8 mouse cellular contexts compared by ENCODE assay signal in genomic region chr8:75093399-75094156, GRCm38 (mm10). TPM values are rescaled to one million over a fixed set of nuclear protein-coding genes. Genes with fewer than 3 reads are reported as not detected.
DNase-seq lines count a peak whose midpoint lies in the region; ATAC-seq lines count a peak whose summit lies in the region.

Hmox1 (plus strand) TSS chr8:75093621.

- peak; percentile 91 for ATAC-seq in embryonic facial prominence, embryonic 12.5 days (ENCODE audit: insufficient number of reproducible peaks, insufficient read depth, low FRiP score, low TSS enrichment)
- ATAC-seq in granulocyte monocyte progenitor cell, adult 5-6 weeks (replicated peaks; ENCODE audit: poor library complexity, severe bottlenecking), result peak; percentile 82
- ATAC-seq in midbrain, embryonic 11.5 days (ENCODE audit: low FRiP score), result peak; percentile 95

- peak within 1 kb of the TSS; percentile 54 for H3K4me3 ChIP-seq in embryonic facial prominence, embryonic 12.5 days
- H3K4me3 ChIP-seq in midbrain, embryonic 11.5 days (ENCODE audit: low read depth, low read length), result peak within 1 kb of the TSS; percentile 59

- H3K9ac ChIP-seq in embryonic facial prominence, embryonic 12.5 days, result peak within 1 kb of the TSS; percentile 58
- H3K9ac ChIP-seq in midbrain, embryonic 11.5 days (ENCODE audit: low read length), result peak within 1 kb of the TSS; percentile 75

- no peaks in the 10 kb centered on the region for H3K27me3 ChIP-seq in embryonic facial prominence, embryonic 12.5 days
- H3K27me3 ChIP-seq in midbrain, embryonic 11.5 days (ENCODE audit: control insufficient read depth, insufficient read depth, low read length), result no peaks in the 10 kb centered on the region

- peak; percentile 97 for DNase-seq in adrenal gland, postnatal 14 days
- DNase-seq in kidney, adult 11 months, result peak; percentile 95
- peak; percentile 87 for DNase-seq in left cerebral cortex, postnatal 4 days
- DNase-seq in midbrain, embryonic 11.5 days (ENCODE audit: low spot score, missing footprints), result peak; percentile 96
- DNase-seq in right cerebral cortex, postnatal 4 days, result peak; percentile 76
- DNase-seq in yolk sac, embryonic 10.5 days (ENCODE audit: low spot score), result peak; percentile 92

- H3K36me3 ChIP-seq in embryonic facial prominence, embryonic 12.5 days, result peaks cover 23% of the 10 kb centered on the region
- H3K36me3 ChIP-seq in midbrain, embryonic 11.5 days (ENCODE audit: control insufficient read depth, insufficient read depth, low read length), result no peaks in the 10 kb centered on the region

- H3K9me3 ChIP-seq in embryonic facial prominence, embryonic 12.5 days, result no peaks in the 10 kb centered on the region
- no peaks in the 10 kb centered on the region for H3K9me3 ChIP-seq in midbrain, embryonic 11.5 days (ENCODE audit: control insufficient read depth, low read length)

- peaks cover 17% of the 10 kb centered on the region for H3K4me1 ChIP-seq in embryonic facial prominence, embryonic 12.5 days
- 0 out of 2 replicates have a peak, but pooled peaks cover 2% of the 10 kb centered on the region for H3K4me1 ChIP-seq in midbrain, embryonic 11.5 days (ENCODE audit: control insufficient read depth, insufficient read depth, low read length)

- 1% methylated on average over 36 of the region's 36 CpGs for WGBS in embryonic facial prominence, embryonic 12.5 days
- under 1% methylated on average over 36 of the region's 36 CpGs for WGBS in midbrain, embryonic 11.5 days

- H3K4me2 ChIP-seq in embryonic facial prominence, embryonic 12.5 days (replicated peaks), result peak within 1 kb of the TSS; percentile 67
- peak within 1 kb of the TSS; percentile 89 for H3K4me2 ChIP-seq in midbrain, embryonic 11.5 days

- no peak within 1 kb of the TSS for H3K27ac ChIP-seq in embryonic facial prominence, embryonic 12.5 days
- H3K27ac ChIP-seq in midbrain, embryonic 11.5 days (ENCODE audit: low read depth, low read length), result no peak within 1 kb of the TSS; the same call in 1 of the 2 replicates

- intact Hi-C loops in left cerebral cortex, postnatal 4 days (cut with DNase I), result no loop called here

RNA-seq across cellular contexts. Expression of gene Hmox1, which starts in this region (rescaled TPM):
- 26.0 and 33.3 TPM in 2 replicates for total RNA-seq in adrenal gland, postnatal 14 days (2021)
- 19.5 and 23.4 TPM in 2 replicates for polyA plus RNA-seq in embryonic facial prominence, embryonic 12.5 days (2016; fragmentation: Nextera tagmentation; extraction: Ambion mirVana)
- total RNA-seq in granulocyte monocyte progenitor cell, adult 5-6 weeks (2014; fragmentation: Nextera tagmentation), result 2.5 and 7.4 TPM in 2 replicates
- total RNA-seq in granulocyte monocyte progenitor cell, adult 5-6 weeks (2017), result 1.4 and 2.2 TPM in 2 replicates
- 1 to 10 TPM; 7.3 to 7.5 TPM for total RNA-seq in left cerebral cortex, postnatal 4 days (2021)
- 13.6 and 15.7 TPM in 2 replicates for polyA plus RNA-seq in midbrain, embryonic 11.5 days (2014; fragmentation: Nextera tagmentation; extraction: Ambion mirVana)
